Mouse (Mus musculus) kidney, postnatal 0 days (tissue): ENCODE data around the gene Parvg. TPM values are rescaled to one million over a fixed set of nuclear protein-coding genes. Genes with fewer than 3 reads are reported as not detected.

Source experiments
- ATAC-seq: fragments of 200-750 bp; cut with Nextera tagmentation; replicated peaks from 2 replicates; pipeline ENCODE4 v1.8.0; 2017; ENCODE audit warnings: low read depth, moderate number of reproducible peaks, moderate TSS enrichment, moderate library complexity; ENCODE audit not compliant: low FRiP score
- DNase-seq: peaks from one replicate; pipeline ENCODE4 v3.0.0-alpha.2; 2016; ENCODE audit warnings: low spot score
- H3K27ac ChIP-seq: fragments of 300-500 bp; sonication (generic); 2 replicates; pipeline ENCODE4 v1.5.1; 2014; ENCODE audit warnings: mild to moderate bottlenecking
- H3K27me3 ChIP-seq: fragments of 300-500 bp; sonication (generic); 2 replicates; pipeline ENCODE4 v1.6.1; 2014; ENCODE audit warnings: low read length, mixed read lengths; ENCODE audit not compliant: insufficient read depth
- H3K36me3 ChIP-seq: fragments of 300-500 bp; sonication (generic); 2 replicates; pipeline ENCODE4 v1.6.1; 2014; ENCODE audit warnings: low read length, mixed read lengths; ENCODE audit not compliant: insufficient read depth
- H3K4me1 ChIP-seq: fragments of 300-500 bp; sonication (generic); replicated peaks from 2 replicates; pipeline ENCODE4 v1.6.1; 2014; ENCODE audit warnings: antibody characterized with exemption, low read length, mixed read lengths; ENCODE audit not compliant: insufficient read depth
- H3K4me2 ChIP-seq: fragments of 300-500 bp; sonication (generic); 2 replicates; pipeline ENCODE4 v1.6.1; 2014; ENCODE audit warnings: mild to moderate bottlenecking, low read length, moderate library complexity, mixed read lengths
- H3K4me3 ChIP-seq: fragments of 300-500 bp; sonication (generic); replicated peaks from 2 replicates; pipeline ENCODE4 v1.5.1; 2014; ENCODE audit warnings: low read depth, low read length
- H3K9ac ChIP-seq: fragments of 300-500 bp; sonication (generic); 2 replicates; pipeline ENCODE4 v1.6.1; 2014; ENCODE audit warnings: low read depth, low read length
- H3K9me3 ChIP-seq: fragments of 300-500 bp; sonication (generic); replicated peaks from 2 replicates; pipeline ENCODE4 v1.6.1; 2016; ENCODE audit warnings: low read length, inconsistent platforms, mixed read lengths
- CTCF ChIP-seq: IDR thresholded peaks from 2 replicates; pipeline ENCODE4 v1.5.1; 2016; ENCODE audit warnings: antibody characterized with exemption, low read depth, mild to moderate bottlenecking, moderate library complexity
- WGBS: fragments of 180-500 bp; shearing (Covaris S2); extraction: QIAGEN DNeasy Blood & Tissue Kit; methylation state at CpG from one replicate; pipeline ENCODE4 v1.1.7; 2014; 5-methylcytosine and 5-hydroxymethylcytosine counted together
- polyA plus RNA-seq: library from polyadenylated mRNA; unstranded; fragments of >200 nt; fragmentation: Nextera tagmentation; extraction: Ambion mirVana; gene quantifications from 2 replicates; pipeline ENCODE4 v1.2.1, GENCODE M21; 2015

Parvg gene
- 1.4 TPM in 2 replicates for polyA plus RNA-seq

- no peaks in the 10 kb centered on the region for H3K4me1 ChIP-seq
- no peaks in the 10 kb centered on the region for H3K27me3 ChIP-seq
- 83% methylated on average over 10 of the region's 10 CpGs for WGBS
- no peak within 1 kb of the TSS for H3K4me2 ChIP-seq
- no peak within 1 kb of the TSS for H3K27ac ChIP-seq
- no peak for TF ChIP-seq CTCF
- no peak for ATAC-seq
- H3K9ac ChIP-seq: no peak within 1 kb of the TSS
- H3K4me3 ChIP-seq: no peak within 1 kb of the TSS
- DNase-seq: no peak
- no peaks in the 10 kb centered on the region for H3K9me3 ChIP-seq
- H3K36me3 ChIP-seq: no peaks in the 10 kb centered on the region
Measured at GRCm38 (mm10) chr15:84323966-84324869, at the start of gene Parvg. Gene Parvg, plus strand, starts transcription at chr15:84324026.

DNA sequence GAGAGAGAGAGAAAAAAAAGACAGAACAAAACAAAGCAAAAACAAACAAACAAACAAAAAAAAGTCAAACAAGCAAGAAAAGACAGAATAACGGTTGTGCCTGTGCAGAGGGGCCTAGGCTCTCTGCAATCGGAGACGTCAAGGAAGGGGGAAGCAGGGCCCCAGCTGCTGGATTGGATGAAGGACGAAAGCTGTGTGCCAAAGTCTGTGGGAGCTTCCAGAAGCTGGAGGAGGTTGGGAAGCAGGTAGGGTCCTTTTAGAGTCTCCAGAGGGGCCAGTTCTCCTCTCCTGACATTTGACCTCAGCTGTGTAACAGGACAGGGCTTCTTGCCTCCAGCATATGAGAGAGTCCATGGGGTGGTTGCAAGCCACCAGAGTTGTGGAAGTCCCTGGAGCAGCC, 47.8 kb upstream of the Parvg start:
- no peak overlapping the region for H3K4me2 ChIP-seq
- no peaks in the 10 kb centered on the region for H3K36me3 ChIP-seq
- H3K4me1 ChIP-seq: no peaks in the 10 kb centered on the region
- no peak for ATAC-seq
- WGBS: 59% methylated on average over 4 of the region's 4 CpGs
- no peaks in the 10 kb centered on the region for H3K27me3 ChIP-seq
- no peak overlapping the region for H3K4me3 ChIP-seq
- TF ChIP-seq CTCF: no peak
- DNase-seq: no peak
- no peaks in the 10 kb centered on the region for H3K9me3 ChIP-seq
- no peak overlapping the region for H3K9ac ChIP-seq
- H3K27ac ChIP-seq: no peak overlapping the region

DNA sequence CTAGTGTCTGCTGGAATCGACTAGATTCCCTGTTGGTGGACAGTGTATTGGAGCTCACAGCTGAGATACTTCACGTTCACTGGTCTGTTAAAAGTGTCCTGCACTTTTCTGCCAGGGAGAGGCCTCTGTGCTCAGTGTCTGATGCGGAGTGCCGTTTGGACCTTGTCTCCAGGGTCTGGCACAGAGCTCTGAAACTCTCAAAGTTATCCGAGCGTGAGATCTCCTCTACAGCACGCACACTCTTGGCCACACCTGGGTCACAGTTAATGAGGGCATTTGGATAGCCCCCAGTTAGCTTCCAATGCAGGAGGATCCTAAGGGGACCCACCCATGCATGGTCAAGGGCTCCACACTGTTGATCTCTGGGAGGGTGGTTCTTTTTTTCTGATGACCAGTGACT, 45.7 kb upstream of the Parvg start:
- no peak for DNase-seq
- 42% methylated on average over 7 of the region's 7 CpGs for WGBS

DNA sequence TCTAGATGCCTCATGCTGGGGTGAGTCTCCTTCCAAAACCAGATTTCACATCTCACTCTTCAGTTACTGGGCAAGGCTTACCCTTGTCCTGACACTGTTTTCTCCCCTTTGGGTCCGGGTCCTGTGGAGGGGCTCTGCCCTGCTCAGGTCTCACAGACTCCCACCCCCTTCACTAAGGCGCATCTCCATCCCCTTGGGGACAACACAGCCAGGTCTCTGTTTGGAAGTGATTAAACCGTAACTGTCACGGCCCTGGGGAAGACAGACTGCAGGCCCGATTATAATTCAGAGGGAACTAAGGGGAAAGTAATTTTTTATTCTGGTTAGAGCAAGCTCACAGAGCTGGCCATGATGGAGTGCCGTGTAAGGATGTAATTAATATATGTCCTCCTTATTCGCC, 45.2 kb upstream of the Parvg start:
- Histone ChIP-seq H3K27me3 (no peaks in the 10 kb centered on the region), H3K36me3 (no peaks in the 10 kb centered on the region), H3K9ac (no peak overlapping the region), H3K4me1 (no peaks in the 10 kb centered on the region), H3K27ac (no peak overlapping the region; the same call in 1 of the 2 replicates), H3K9me3 (no peaks in the 10 kb centered on the region), H3K4me2 (no peak overlapping the region), H3K4me3 (no peak overlapping the region)
- no peak for TF ChIP-seq CTCF
- no peak for ATAC-seq
- DNase-seq: no peak
- WGBS: 53% methylated on average over 7 of the region's 7 CpGs

More for the DNA sequence above, 45.7 kb upstream of the Parvg start:
- ATAC-seq: peak; percentile 65
- H3K9me3 ChIP-seq: no peaks in the 10 kb centered on the region
- no peaks in the 10 kb centered on the region for H3K4me1 ChIP-seq
- no peaks in the 10 kb centered on the region for H3K27me3 ChIP-seq
- no peak overlapping the region for H3K4me2 ChIP-seq
- H3K4me3 ChIP-seq: no peak overlapping the region
- no peak overlapping the region for H3K9ac ChIP-seq
- H3K27ac ChIP-seq: no peak overlapping the region
- no peak for TF ChIP-seq CTCF
- H3K36me3 ChIP-seq: no peaks in the 10 kb centered on the region

GRCm38 (mm10) chr15:84280309-84280708, 43.5 kb upstream of the Parvg start:
- Histone ChIP-seq H3K4me1 (no peaks in the 10 kb centered on the region), H3K36me3 (no peaks in the 10 kb centered on the region), H3K4me3 (no peak overlapping the region), H3K9me3 (no peaks in the 10 kb centered on the region), H3K27ac (no peak overlapping the region), H3K4me2 (no peak overlapping the region), H3K9ac (no peak overlapping the region), H3K27me3 (no peaks in the 10 kb centered on the region)
- TF ChIP-seq CTCF: no peak
- WGBS: 82% methylated on average over 8 of the region's 8 CpGs
- no peak for ATAC-seq
- DNase-seq: no peak

DNA sequence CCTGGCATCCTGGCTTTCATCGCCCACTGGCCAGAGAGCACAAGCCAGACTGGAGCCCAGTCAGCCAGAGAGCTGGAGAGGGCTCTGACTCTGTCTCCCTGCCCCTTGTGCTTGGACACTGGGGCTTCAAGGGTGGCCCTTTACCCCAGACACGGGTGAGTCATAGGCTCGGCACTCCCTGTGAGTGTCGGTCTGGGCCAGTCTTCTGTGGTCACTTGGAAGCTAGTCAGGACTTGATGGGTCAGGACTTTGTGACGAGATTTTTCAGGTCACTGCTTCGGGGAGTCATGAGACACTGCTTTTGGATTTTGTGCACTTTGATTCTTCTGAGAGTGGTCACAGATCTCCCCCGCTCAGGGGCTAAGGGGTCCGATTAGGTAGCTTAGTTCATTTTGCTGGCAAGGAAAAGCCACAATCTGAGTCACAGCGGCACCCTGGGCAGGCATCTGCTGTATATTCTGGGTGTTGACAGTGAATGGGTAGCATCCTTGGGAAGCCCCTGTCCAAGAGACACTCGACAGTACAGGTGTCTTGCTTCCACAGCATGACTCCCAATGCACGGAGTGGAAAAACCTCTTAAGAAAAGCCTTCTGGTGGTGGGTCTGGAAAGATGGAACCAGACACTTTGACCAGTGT, 43.0 kb upstream of the Parvg start:
- H3K4me2 ChIP-seq: no peak overlapping the region
- no peak for DNase-seq
- H3K27ac ChIP-seq: no peak overlapping the region
- H3K4me1 ChIP-seq: no peaks in the 10 kb centered on the region
- 75% methylated on average over 11 of the region's 11 CpGs for WGBS
- H3K9me3 ChIP-seq: no peaks in the 10 kb centered on the region
- H3K36me3 ChIP-seq: no peaks in the 10 kb centered on the region
- no peak overlapping the region for H3K4me3 ChIP-seq
- no peak for TF ChIP-seq CTCF
- 0 out of 2 replicates have a peak, but pooled peaks have one; percentile 60 for ATAC-seq
- H3K27me3 ChIP-seq: no peaks in the 10 kb centered on the region
- no peak overlapping the region for H3K9ac ChIP-seq
